Mouse (Mus musculus) heart, embryonic 15.5 days (tissue): Measurements from ENCODE around the gene Egf. TPM values are rescaled to one million over a fixed set of nuclear protein-coding genes. Genes with fewer than 3 reads are reported as not detected.
A peak's percentile ranks its signal among the peaks of the same experiment; 100 is the strongest.

ENCODE experiments used
- ATAC-seq: fragments of 200-750 bp; cut with Nextera tagmentation; replicated peaks from 2 replicates; pipeline ENCODE4 v1.8.0; 2017; ENCODE audit warnings: low read depth, moderate TSS enrichment; ENCODE audit not compliant: insufficient number of reproducible peaks, insufficient read depth, low FRiP score
- H3K27ac ChIP-seq: fragments of 300-500 bp; sonication (generic); 2 replicates; pipeline ENCODE4 v1.5.1; 2015; ENCODE audit warnings: mild to moderate bottlenecking, inconsistent platforms
- H3K27me3 ChIP-seq: fragments of 300-500 bp; sonication (generic); 2 replicates; pipeline ENCODE4 v1.6.1; 2015; ENCODE audit warnings: inconsistent platforms
- H3K36me3 ChIP-seq: fragments of 300-500 bp; sonication (generic); 2 replicates; pipeline ENCODE4 v1.6.1; 2015; ENCODE audit warnings: mild to moderate bottlenecking, inconsistent platforms
- H3K4me1 ChIP-seq: fragments of 300-500 bp; sonication (generic); replicated peaks from 2 replicates; pipeline ENCODE4 v1.6.1; 2015; ENCODE audit warnings: inconsistent platforms
- H3K4me2 ChIP-seq: fragments of 300-500 bp; sonication (generic); 2 replicates; pipeline ENCODE4 v1.6.1; 2015; ENCODE audit warnings: inconsistent platforms, mild to moderate bottlenecking, moderate library complexity
- H3K4me3 ChIP-seq: fragments of 300-500 bp; sonication (generic); 2 replicates; pipeline ENCODE4 v1.5.1; 2015; ENCODE audit warnings: mild to moderate bottlenecking, inconsistent platforms
- H3K9ac ChIP-seq: fragments of 300-500 bp; sonication (generic); 2 replicates; pipeline ENCODE4 v1.6.1; 2015; ENCODE audit warnings: mild to moderate bottlenecking, inconsistent platforms
- H3K9me3 ChIP-seq: fragments of 300-500 bp; sonication (generic); replicated peaks from 2 replicates; pipeline ENCODE4 v1.6.1; 2016; ENCODE audit warnings: inconsistent platforms
- WGBS: fragments of 180-500 bp; shearing (Covaris S2); methylation state at CpG from one replicate; pipeline ENCODE4 v1.1.7; 2015; ENCODE audit warnings: mixed read lengths; 5-methylcytosine and 5-hydroxymethylcytosine counted together
- polyA plus RNA-seq: library from polyadenylated mRNA; unstranded; fragments of >200 nt; fragmentation: Nextera tagmentation; extraction: Ambion mirVana; gene quantifications from 2 replicates; pipeline ENCODE4 v1.2.1, GENCODE M21; 2015

The Egf gene
- polyA plus RNA-seq, result 2.3 TPM in 2 replicates

DNA sequence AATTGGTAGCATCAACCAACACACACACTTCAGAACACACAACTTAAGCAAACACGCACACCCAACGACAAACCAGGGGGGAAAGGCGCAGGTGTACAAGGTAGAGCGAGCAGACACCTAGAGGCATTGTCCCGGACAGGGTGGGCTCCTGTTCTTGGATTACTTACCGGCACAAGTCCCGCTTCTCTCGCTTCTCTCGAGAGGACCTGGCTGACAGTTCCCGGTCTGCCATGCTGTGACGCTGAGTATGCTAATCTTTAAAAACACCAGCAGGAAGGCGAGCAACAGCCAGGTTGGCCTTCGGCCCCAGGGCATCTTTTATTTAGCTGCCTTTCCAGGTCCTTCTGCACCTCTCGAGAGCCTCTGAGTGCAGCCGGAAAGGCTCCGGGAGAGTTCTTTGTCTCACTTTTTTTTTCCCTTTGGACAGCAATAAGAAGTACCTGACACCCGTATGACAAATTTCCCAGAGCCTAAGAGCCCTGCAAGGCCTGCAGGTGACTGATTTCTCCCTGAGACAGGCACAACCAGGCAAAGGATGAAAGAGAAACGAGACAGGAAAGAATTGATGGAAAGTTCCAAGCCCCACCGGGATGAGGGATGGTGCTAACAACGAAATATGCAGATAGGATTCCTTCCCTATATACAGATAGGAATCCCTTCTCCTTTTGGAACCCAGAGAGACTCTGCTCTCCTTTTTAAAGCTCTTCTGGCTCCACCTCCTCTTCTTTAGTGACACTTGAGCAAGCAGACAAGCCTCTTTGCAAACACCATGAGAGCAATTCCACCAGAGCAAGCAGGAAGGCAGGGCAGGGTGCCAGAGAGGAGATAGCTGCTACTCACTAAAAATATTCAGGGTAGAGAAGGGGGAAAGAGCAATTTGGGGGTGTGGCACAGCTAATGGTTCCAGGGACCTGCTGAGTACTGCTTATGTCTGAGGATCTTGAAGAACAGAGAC lies at the start of gene Egf:
Gene Egf (minus strand): TSS at position 667 of the 955 bp plus-strand sequence.
- 0 out of 2 replicates have a peak within 1 kb of the TSS, but pooled peaks have one; percentile 11 for H3K9ac ChIP-seq
- WGBS, result 9% methylated on average over 20 of the region's 20 CpGs
- no peaks in the 10 kb centered on the region for H3K36me3 ChIP-seq
- peaks cover 16% of the 10 kb centered on the region for H3K4me1 ChIP-seq
- peak within 1 kb of the TSS; percentile 39 for H3K4me3 ChIP-seq
- peaks cover 6% of the 10 kb centered on the region; the same call in 1 of the 2 replicates for H3K9me3 ChIP-seq
- no peaks in the 10 kb centered on the region for H3K27me3 ChIP-seq
- H3K4me2 ChIP-seq, result peak within 1 kb of the TSS; percentile 62
- ATAC-seq, result peak; percentile 67; the same call in 1 of the 2 replicates
- peak within 1 kb of the TSS; percentile 51 for H3K27ac ChIP-seq

DNA sequence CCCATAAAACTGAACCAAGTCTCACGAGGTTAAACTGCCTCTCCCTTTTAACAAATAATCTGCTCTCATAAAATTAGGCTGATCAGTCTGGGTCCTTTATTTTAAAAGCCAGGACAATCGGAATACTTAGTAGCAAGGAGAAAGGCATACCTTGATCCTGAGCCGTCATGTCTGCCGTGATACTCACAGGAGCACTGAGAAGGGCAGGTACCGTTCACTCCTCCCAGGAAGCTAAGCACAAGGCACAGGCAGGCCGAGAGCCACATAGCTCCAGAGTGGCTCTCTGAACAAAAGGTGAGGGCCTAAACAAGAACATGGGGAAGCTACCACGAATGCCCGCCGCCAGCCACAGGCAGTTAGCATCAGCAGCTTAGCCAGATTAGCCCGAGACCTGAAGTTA lies 48.6 kb upstream of the Egf start, which contains the start of gene Lrit3:
Gene Lrit3 (minus strand): TSS at position 266 of the 400 bp plus-strand sequence.
- ATAC-seq, result no peak
- no peaks in the 10 kb centered on the region for H3K27me3 ChIP-seq
- no peaks in the 10 kb centered on the region for H3K4me1 ChIP-seq
- H3K4me2 ChIP-seq, result no peak within 1 kb of the TSS
- no peaks in the 10 kb centered on the region for H3K36me3 ChIP-seq
- WGBS, result 69% methylated on average over 10 of the region's 10 CpGs
- H3K4me3 ChIP-seq, result no peak within 1 kb of the TSS
- no peaks in the 10 kb centered on the region for H3K9me3 ChIP-seq
- H3K27ac ChIP-seq, result no peak within 1 kb of the TSS
- H3K9ac ChIP-seq, result no peak within 1 kb of the TSS

DNA sequence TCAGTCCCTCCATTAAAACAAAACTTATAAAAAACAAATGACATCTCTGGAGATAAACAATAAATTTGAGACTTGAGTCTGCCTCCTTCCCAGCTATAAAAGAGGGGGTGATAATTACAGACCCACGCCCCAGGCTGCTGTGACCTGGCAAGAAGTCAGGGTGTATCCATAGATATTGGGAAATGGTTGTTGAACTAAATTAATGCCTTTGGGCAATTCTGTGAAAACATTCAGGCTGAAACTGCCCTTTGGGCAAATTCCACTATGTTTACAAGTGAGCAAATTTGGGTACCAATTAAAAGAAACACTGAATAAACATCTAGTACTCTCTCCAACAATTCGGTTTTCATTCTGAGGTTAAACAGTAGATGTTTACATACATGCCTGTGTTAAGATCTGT lies 43.9 kb upstream of the Egf start:
- WGBS, result 79% methylated on average over 2 of the region's 2 CpGs
- Histone ChIP-seq H3K9ac (no peak overlapping the region), H3K4me1 (no peaks in the 10 kb centered on the region), H3K4me3 (no peak overlapping the region), H3K9me3 (no peaks in the 10 kb centered on the region), H3K36me3 (no peaks in the 10 kb centered on the region), H3K27ac (no peak overlapping the region), H3K27me3 (no peaks in the 10 kb centered on the region), H3K4me2 (no peak overlapping the region)
- ATAC-seq, result no peak

DNA sequence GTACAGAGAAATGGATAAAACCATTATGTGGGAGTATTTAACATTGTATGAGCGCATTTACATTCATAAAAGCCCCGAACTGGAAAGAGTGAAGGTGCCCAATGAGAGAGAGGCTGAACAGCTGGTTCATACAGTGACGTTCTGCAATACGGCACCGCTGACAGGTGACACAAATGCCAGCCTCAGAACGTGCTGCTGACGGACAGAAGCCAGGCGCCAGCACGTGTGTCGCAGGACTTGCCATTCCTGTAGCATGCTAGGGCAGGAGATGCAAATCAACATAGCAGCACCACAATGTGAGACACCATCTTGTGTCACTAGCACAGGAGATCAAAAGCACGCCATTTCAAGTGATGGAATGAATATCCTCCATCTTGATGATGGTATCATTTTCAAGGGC lies 43.4 kb upstream of the Egf start:
- Histone ChIP-seq H3K4me2 (no peak overlapping the region), H3K9me3 (no peaks in the 10 kb centered on the region), H3K36me3 (no peaks in the 10 kb centered on the region), H3K27me3 (no peaks in the 10 kb centered on the region), H3K27ac (no peak overlapping the region), H3K9ac (no peak overlapping the region), H3K4me3 (no peak overlapping the region), H3K4me1 (no peaks in the 10 kb centered on the region)
- ATAC-seq, result no peak
- WGBS, result 50% methylated on average over 11 of the region's 11 CpGs

DNA sequence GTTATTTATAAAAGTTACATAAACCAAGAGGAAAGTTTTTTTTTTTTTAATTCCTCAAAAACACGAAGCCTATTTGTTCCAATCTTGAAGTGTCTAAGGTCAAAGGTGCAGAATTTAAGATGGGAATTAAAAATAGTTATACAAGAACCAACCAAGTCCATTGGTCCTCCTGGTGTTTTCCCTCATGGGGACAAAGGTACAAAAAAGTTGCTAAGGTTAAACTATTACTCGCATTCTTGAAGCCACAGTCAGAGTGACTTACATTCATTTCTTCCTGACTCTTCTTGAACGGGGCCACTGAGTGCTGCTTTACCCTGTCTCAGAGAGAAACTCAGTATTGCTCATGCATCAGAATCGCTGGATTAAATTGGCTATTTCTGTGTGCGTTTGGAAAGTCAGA lies 42.2 kb upstream of the Egf start:
- Histone ChIP-seq H3K27ac (no peak overlapping the region), H3K4me2 (no peak overlapping the region), H3K9me3 (no peaks in the 10 kb centered on the region), H3K27me3 (no peaks in the 10 kb centered on the region), H3K9ac (no peak overlapping the region), H3K4me1 (no peaks in the 10 kb centered on the region), H3K36me3 (no peaks in the 10 kb centered on the region), H3K4me3 (no peak overlapping the region)
- no peak for ATAC-seq
- 73% methylated on average over 5 of the region's 5 CpGs for WGBS

DNA sequence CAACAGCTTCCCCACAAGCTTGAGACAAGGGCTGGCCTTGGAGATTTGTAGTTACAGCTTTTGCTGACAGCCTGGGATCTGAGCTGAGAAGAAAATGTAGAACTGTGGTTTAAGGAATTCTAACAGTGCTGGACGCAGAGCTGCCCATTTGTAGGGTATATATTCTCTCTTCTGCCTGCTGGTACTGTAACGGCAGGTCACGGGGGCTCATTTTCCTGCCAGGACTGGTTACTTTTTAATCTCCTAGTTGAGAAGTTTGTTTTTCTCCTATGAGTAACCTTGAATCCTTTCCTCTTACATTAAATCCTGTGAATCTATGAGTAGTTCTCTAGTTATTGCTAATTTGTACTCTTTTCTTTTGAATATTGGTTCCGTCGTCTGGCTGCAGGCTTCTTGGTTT lies 38.7 kb upstream of the Egf start:
- Histone ChIP-seq H3K27ac (no peak overlapping the region), H3K9ac (no peak overlapping the region), H3K4me1 (no peaks in the 10 kb centered on the region), H3K4me3 (no peak overlapping the region), H3K36me3 (no peaks in the 10 kb centered on the region), H3K4me2 (no peak overlapping the region), H3K27me3 (no peaks in the 10 kb centered on the region), H3K9me3 (no peaks in the 10 kb centered on the region)
- 94% methylated on average over 5 of the region's 5 CpGs for WGBS
- no peak for ATAC-seq

DNA sequence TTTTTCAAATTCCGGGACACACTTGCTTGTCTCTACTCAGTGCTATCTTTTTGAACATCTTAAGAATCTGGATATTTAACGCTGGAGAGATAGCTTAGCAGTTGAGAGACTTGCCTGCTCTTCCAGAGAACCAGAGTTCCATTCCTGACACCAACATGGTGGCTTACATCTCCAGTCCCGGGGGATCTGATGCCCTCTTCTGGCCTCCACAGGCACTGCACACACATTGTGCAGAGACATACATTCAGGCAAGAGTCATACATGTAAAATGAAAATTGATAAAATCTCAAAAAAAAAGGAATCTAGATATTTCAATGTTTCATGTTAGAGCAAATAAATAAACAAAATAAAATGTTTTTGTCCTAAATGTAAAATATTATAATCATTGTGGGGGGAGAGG lies 27.6 kb upstream of the Egf start:
- no peak overlapping the region for H3K27ac ChIP-seq
- H3K4me2 ChIP-seq, result no peak overlapping the region
- H3K4me3 ChIP-seq, result no peak overlapping the region
- H3K9me3 ChIP-seq, result no peaks in the 10 kb centered on the region
- 84% methylated on average over 3 of the region's 3 CpGs for whole genome bisulfite sequencing
- no peaks in the 10 kb centered on the region for H3K27me3 ChIP-seq
- H3K9ac ChIP-seq, result no peak overlapping the region
- H3K4me1 ChIP-seq, result no peaks in the 10 kb centered on the region
- ATAC-seq, result no peak
- H3K36me3 ChIP-seq, result no peaks in the 10 kb centered on the region

DNA sequence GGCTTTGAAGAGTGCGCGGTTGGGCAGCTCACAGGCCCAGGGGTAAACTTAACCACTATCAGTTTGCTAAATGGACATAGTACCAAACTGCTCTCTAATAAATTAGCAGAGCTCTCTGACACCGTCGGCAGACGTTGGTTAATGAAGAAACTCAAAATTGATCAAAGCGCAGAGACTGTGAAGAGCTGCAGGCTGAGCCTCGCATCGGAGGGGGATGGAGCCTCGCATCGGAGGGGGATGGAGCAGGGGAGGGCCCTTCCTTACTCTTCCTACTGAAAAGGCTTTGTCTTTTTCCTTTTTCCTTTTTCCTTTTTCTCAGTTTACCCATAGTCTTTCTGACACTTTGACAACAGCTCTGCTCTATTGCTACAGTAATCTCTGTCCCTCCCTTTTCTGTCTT lies 26.3 kb upstream of the Egf start:
- no peak overlapping the region for H3K4me3 ChIP-seq
- no peak overlapping the region for H3K9ac ChIP-seq
- no peaks in the 10 kb centered on the region for H3K27me3 ChIP-seq
- H3K9me3 ChIP-seq, result no peaks in the 10 kb centered on the region
- 54% methylated on average over 10 of the region's 10 CpGs for WGBS
- no peaks in the 10 kb centered on the region for H3K36me3 ChIP-seq
- H3K4me1 ChIP-seq, result no peaks in the 10 kb centered on the region
- no peak for ATAC-seq
- H3K27ac ChIP-seq, result no peak overlapping the region
- H3K4me2 ChIP-seq, result no peak overlapping the region

DNA sequence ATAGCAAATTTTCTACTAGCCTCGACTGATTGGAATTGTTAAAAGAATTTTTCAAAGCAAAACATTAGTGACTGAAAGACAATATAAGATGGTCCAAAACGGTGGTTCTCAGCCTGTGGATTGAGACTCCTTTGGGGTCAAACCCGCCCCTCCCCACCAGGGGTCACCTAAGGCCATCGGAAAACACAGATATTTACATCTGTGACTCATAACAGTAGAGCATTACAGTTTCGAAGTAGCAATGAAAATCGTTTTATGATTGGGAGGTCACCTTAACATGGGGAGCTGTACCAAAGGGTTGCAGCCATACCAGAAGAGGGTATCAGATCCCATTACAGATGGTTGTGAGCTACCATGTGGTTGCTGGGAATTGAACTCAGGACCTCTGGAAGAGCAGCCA lies 16.1 kb upstream of the Egf start:
- Histone ChIP-seq H3K4me1 (no peaks in the 10 kb centered on the region), H3K4me2 (no peak overlapping the region), H3K4me3 (no peak overlapping the region), H3K9ac (no peak overlapping the region), H3K27ac (no peak overlapping the region), H3K27me3 (no peaks in the 10 kb centered on the region), H3K9me3 (no peaks in the 10 kb centered on the region), H3K36me3 (no peaks in the 10 kb centered on the region)
- ATAC-seq, result no peak
- 78% methylated on average over 6 of the region's 6 CpGs for WGBS

DNA sequence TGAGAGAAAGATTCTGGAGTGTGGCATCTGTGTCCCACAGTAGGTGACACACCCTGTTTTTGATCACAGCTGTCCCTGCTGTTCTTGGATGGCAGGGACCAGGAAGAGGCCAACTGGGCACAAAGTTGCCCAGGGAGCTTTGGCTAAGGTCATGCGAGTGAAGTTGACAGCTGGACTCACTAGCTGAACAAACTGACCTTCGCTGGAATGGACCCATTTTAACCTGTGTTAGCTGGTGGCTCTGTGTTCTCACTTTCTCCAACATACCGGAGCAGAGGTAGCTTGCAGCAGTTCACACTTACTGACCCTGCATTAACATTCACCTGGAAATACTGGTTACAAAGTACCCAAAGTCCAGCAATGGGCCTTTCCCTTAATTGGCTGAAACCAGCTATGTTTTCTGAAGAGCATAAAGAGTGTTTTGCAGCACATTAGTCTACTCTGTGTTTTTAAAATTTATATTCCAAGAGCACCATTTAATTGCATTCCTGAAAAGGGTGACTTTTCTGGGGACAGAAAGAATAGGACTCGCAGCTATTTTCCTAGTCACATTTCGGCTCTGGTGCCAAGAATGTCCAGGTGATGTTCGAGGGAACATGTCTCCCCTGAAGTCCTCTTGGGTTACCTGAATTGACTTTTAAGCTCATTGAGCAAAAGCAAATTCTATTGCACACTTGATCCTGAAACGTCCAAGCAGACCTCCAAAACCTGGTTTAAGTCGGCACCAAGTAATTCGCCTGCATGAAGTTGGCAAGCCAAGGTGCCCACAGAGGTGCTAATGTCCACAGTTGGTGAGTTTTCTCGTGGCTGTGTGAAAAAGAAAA lies 12.1 kb upstream of the Egf start:
- Histone ChIP-seq H3K4me3 (no peak overlapping the region), H3K36me3 (no peaks in the 10 kb centered on the region), H3K4me1 (no peaks in the 10 kb centered on the region), H3K9me3 (no peaks in the 10 kb centered on the region), H3K27ac (no peak overlapping the region), H3K4me2 (no peak overlapping the region), H3K27me3 (no peaks in the 10 kb centered on the region), H3K9ac (no peak overlapping the region)
- no peak for ATAC-seq
- 82% methylated on average over 10 of the region's 10 CpGs for WGBS

DNA sequence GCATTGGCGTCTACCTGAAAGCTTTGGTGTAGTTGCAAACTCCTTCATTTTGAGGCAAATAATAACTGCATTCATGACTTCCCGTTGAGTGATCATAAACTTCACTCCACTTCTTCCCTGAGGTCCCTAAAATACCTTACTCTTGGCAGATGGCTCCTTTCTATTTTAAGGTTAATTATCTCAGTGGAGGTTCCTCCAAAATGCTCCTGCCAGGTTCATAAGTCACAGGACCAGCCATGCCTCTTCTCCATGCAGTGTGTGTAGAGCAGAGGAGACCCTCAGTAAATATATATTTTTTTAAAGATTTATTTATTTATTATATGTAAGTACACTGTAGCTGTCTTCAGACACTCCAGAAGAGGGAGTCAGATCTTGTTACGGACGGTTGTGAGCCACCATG lies 11.0 kb upstream of the Egf start:
- 72% methylated on average over 4 of the region's 4 CpGs for WGBS
- H3K4me2 ChIP-seq, result no peak overlapping the region
- H3K4me3 ChIP-seq, result no peak overlapping the region
- H3K9me3 ChIP-seq, result no peaks in the 10 kb centered on the region
- H3K9ac ChIP-seq, result no peak overlapping the region
- H3K4me1 ChIP-seq, result no peaks in the 10 kb centered on the region
- no peaks in the 10 kb centered on the region for H3K36me3 ChIP-seq
- ATAC-seq, result no peak
- no peak overlapping the region for H3K27ac ChIP-seq
- H3K27me3 ChIP-seq, result no peaks in the 10 kb centered on the region
